Mouse (Mus musculus): Measurements from ENCODE around the gene Tcf15. TPM values are rescaled to one million over a fixed set of nuclear protein-coding genes. Genes with fewer than 3 reads are reported as not detected.
A peak's percentile ranks its signal among the peaks of the same experiment; 100 is the strongest.

Gene Tcf15
- polyA plus RNA-seq, 1 experiment from 2014 or later: 5.5 TPM

DNA sequence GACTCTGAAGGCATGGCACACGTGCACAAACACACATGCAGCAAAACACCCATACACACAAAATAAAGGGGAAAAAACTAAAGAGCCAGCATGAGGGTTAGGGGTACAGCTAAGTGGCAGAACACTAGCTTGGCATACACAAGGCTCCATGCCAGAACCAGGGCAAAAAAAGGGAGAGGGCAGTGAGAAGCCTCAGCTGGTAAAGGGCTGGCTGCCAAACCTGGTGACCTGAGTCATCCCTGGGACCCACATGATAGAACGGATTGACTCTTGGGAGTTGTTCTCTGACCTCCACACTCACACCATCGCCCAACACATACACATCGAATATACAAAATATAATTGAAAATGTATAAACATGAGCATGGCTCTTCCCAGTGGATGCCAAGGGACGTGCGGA is 33.3 kb downstream of the Tcf15 start:
- Histone ChIP-seq H3K4me1 (peaks cover 8% of the 10 kb centered on the region; the same call in 1 of the 2 replicates), H3K4me2 (replicated peaks) (no peak overlapping the region), H3K36me3 (no peaks in the 10 kb centered on the region), H3K27me3 (peaks cover 4% of the 10 kb centered on the region; the same call in 1 of the 2 replicates), H3K27ac (replicated peaks) (no peak overlapping the region), H3K9ac (no peak overlapping the region), H3K4me3 (replicated peaks) (no peak overlapping the region), H3K9me3 (replicated peaks) (no peaks in the 10 kb centered on the region)
- ATAC-seq (ENCODE audit: insufficient number of reproducible peaks, low FRiP score, low TSS enrichment, low read depth): no peak
- 86% methylated on average over 6 of the region's 6 CpGs for WGBS

DNA sequence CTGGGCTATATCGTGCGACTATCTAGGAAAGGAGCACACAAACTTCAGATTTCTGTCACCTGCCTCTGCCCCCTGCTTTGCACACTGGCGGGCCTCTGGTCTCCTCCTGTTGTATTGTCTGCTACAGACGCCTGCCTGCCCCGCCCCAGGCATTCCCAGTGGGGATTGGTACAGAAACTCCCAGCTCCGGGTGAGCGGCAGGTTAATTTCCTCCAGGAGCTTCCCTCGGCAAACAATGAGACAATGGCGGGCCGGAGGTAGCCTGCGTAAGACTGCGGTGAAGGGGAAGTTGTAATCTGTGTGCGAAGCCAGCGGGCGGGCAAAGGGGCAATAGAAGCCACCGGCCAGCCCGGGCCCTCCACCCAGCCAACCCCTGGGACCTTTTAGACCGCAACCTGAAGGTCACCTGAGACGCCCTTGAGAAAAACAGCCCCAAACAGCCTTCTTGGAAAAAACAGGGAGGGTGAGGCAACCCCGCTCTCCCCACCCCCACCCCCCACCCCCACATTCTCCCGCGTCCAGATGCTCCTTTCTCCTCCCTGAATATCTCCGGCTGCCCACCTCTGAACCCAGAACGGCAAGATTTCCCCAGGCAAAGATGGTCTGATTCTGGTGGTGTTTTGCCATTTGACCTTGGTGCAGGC is 33.9 kb downstream of the Tcf15 start:
- Histone ChIP-seq H3K27ac (replicated peaks) (no peak overlapping the region), H3K36me3 (no peaks in the 10 kb centered on the region), H3K9ac (no peak overlapping the region), H3K4me1 (peaks cover 8% of the 10 kb centered on the region; the same call in 1 of the 2 replicates), H3K9me3 (replicated peaks) (no peaks in the 10 kb centered on the region), H3K4me3 (replicated peaks) (0 out of 2 replicates have a peak overlapping the region, but pooled peaks have one; percentile 10), H3K27me3 (peaks cover 4% of the 10 kb centered on the region; the same call in 1 of the 2 replicates), H3K4me2 (replicated peaks) (peak overlapping the region; percentile 35)
- WGBS: 10% methylated on average over 24 of the region's 24 CpGs
- 0 out of 2 replicates have a peak, but pooled peaks have one; percentile 31 for ATAC-seq (ENCODE audit: insufficient number of reproducible peaks, low FRiP score, low TSS enrichment, low read depth)

DNA sequence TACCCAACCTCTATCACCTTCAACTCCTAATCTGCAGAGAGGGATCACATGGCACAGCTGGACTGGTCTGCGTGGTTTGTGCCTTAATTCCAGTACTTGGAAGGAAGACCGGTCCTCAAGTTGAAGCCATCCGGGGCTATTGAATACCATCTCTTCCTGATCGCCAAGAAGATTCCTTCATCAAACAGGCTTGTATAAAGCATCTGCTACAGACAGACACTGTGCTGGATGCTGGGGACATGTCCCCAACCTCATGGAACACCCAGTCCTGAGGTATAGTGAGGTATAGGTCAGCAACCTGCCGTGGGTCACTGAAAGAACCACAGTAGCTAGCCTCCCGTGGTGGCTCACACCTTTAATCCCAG is 34.4 kb downstream of the Tcf15 start:
- whole genome bisulfite sequencing: 74% methylated on average over 6 of the region's 6 CpGs
- Histone ChIP-seq H3K27me3 (peaks cover 4% of the 10 kb centered on the region; the same call in 1 of the 2 replicates), H3K36me3 (no peaks in the 10 kb centered on the region), H3K27ac (replicated peaks) (no peak overlapping the region), H3K9ac (no peak overlapping the region), H3K4me3 (replicated peaks) (no peak overlapping the region), H3K4me1 (peaks cover 8% of the 10 kb centered on the region; the same call in 1 of the 2 replicates), H3K4me2 (replicated peaks) (no peak overlapping the region), H3K9me3 (replicated peaks) (no peaks in the 10 kb centered on the region)
- no peak for ATAC-seq (ENCODE audit: insufficient number of reproducible peaks, low FRiP score, low TSS enrichment, low read depth)

DNA sequence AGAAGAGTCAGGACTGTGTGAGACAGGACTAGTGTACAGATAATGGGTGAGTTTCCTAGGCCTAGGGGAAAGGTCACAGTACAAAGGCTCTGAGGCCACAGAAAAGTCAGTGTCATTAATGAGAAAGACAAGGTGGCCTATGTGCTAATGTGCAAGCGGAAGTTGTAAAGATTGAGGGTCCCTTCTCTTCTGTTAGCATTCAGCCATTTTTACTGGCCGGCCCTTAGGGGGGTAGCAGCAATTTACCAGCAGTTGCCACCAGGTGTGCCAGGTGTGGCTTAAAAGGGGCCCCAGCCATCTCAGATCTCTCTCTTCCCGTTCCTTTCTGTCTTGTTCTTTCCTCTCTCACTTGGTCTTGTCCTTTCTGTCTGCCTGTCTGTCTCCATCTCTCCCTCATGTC is 35.0 kb downstream of the Tcf15 start:
- H3K9ac ChIP-seq: no peak overlapping the region
- peaks cover 8% of the 10 kb centered on the region; the same call in 1 of the 2 replicates for H3K4me1 ChIP-seq
- H3K4me3 ChIP-seq (replicated peaks): no peak overlapping the region
- WGBS: 82% methylated on average over 3 of the region's 3 CpGs
- H3K27me3 ChIP-seq: peaks cover 4% of the 10 kb centered on the region; the same call in 1 of the 2 replicates
- no peaks in the 10 kb centered on the region for H3K36me3 ChIP-seq
- no peak overlapping the region for H3K27ac ChIP-seq (replicated peaks)
- H3K4me2 ChIP-seq (replicated peaks): no peak overlapping the region
- ATAC-seq (ENCODE audit: insufficient number of reproducible peaks, low FRiP score, low TSS enrichment, low read depth): no peak
- no peaks in the 10 kb centered on the region for H3K9me3 ChIP-seq (replicated peaks)

DNA sequence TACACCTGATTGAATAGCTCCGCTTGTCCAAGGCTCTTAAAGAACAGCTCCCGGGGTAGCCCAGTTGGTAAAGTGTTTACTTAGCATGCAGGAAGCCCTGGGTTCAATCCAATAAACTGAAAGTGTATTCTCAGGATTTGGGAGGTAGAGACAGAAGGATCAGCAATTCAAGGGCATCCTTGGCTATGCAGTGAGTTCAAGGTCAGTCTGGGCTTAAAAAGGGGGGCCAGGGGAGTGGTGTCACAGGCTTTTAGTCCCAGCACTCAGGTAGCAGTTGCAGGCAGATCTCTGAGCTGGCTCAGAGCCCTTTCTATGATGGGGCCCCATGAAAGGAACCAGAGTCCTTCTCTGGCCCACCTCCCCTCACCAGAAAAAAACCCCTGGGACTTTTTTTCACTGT is 35.9 kb downstream of the Tcf15 start:
- H3K4me1 ChIP-seq: peaks cover 8% of the 10 kb centered on the region; the same call in 1 of the 2 replicates

DNA sequence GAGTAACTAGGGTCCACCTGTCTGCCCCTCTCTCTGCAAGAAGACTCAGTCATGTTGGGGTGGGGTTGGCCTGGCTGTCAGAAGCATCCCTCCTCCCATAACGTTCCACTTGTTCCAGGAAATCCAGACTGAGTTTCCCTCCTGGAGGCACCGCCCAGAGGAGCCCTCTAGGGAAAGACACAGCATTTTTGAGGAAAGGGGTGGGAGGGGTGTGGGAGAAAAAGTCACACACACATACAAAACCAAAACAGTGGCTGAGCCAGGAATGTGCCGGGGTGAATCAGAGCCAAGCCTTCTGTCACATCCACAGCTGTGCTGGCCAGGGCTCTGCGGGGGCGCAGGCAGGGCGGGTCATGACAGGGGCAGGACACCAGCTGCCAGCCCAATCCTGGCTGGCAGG is 37.0 kb downstream of the Tcf15 start:
- H3K4me2 ChIP-seq (replicated peaks): no peak overlapping the region
- no peaks in the 10 kb centered on the region for H3K36me3 ChIP-seq
- peaks cover 4% of the 10 kb centered on the region; the same call in 1 of the 2 replicates for H3K27me3 ChIP-seq
- no peak overlapping the region for H3K9ac ChIP-seq
- H3K4me3 ChIP-seq (replicated peaks): no peak overlapping the region
- no peaks in the 10 kb centered on the region for H3K9me3 ChIP-seq (replicated peaks)
- H3K27ac ChIP-seq (replicated peaks): no peak overlapping the region
- ATAC-seq (ENCODE audit: insufficient number of reproducible peaks, low FRiP score, low TSS enrichment, low read depth): peak; percentile 41; the same call in 1 of the 2 replicates
- H3K4me1 ChIP-seq: peaks cover 8% of the 10 kb centered on the region; the same call in 1 of the 2 replicates
- WGBS: 50% methylated on average over 6 of the region's 6 CpGs

More for the DNA sequence above, 35.9 kb downstream of the Tcf15 start:
- 77% methylated on average over 2 of the region's 2 CpGs for WGBS
- Histone ChIP-seq H3K4me3 (replicated peaks) (no peak overlapping the region), H3K9me3 (replicated peaks) (no peaks in the 10 kb centered on the region), H3K27ac (replicated peaks) (no peak overlapping the region), H3K9ac (no peak overlapping the region), H3K27me3 (peaks cover 4% of the 10 kb centered on the region; the same call in 1 of the 2 replicates), H3K4me2 (replicated peaks) (no peak overlapping the region), H3K36me3 (no peaks in the 10 kb centered on the region)
- ATAC-seq (ENCODE audit: insufficient number of reproducible peaks, low FRiP score, low TSS enrichment, low read depth): no peak

DNA sequence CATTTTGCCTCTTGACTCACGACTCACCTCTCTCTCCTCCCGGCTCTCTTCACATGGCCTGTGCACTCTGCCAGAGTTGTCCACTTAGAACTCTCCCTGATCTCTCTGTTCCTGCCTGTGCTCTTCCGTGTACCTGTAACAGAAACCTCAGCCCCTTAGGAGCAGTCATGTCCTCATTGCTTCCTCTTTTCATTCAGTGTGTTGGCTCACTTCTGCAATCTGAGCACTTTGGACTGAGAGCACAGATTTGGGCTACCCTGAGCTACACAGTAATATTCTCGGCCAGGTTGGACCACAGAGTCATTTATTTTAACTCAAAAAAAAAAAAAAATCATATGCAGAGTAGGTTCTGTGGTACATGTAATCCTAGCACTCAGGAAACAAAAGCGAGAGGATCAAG is 43.8 kb downstream of the Tcf15 start:
- no peaks in the 10 kb centered on the region for H3K27me3 ChIP-seq
- 76% methylated on average over 5 of the region's 5 CpGs for WGBS
- no peak overlapping the region for H3K27ac ChIP-seq (replicated peaks)
- H3K9ac ChIP-seq: no peak overlapping the region
- H3K36me3 ChIP-seq: no peaks in the 10 kb centered on the region
- no peaks in the 10 kb centered on the region for H3K9me3 ChIP-seq (replicated peaks)
- H3K4me1 ChIP-seq: no peaks in the 10 kb centered on the region
- H3K4me3 ChIP-seq (replicated peaks): no peak overlapping the region
- no peak overlapping the region for H3K4me2 ChIP-seq (replicated peaks)
- no peak for ATAC-seq (ENCODE audit: insufficient number of reproducible peaks, low FRiP score, low TSS enrichment, low read depth)

DNA sequence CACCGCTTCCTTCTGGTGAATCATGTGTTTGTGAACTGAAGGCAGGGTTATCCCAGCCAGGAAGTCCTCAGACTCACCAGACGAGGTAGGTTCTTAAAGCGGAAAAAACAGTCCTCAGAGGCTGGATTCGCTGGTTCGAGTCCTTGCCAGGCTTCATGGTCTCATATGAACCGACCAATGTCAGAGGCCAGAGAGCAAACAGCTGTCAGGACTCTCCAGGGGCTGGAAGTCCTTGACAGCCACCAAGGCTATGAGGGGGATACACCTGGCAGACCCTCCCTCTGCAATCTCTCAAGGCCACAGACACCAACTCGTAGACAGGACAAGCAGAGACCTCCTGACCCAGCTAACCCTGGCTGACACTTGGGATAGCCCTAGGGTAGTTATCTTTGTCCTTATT is 45.9 kb downstream of the Tcf15 start:
- ATAC-seq (ENCODE audit: insufficient number of reproducible peaks, low FRiP score, low TSS enrichment, low read depth): no peak
- no peak overlapping the region for H3K27ac ChIP-seq (replicated peaks)

DNA sequence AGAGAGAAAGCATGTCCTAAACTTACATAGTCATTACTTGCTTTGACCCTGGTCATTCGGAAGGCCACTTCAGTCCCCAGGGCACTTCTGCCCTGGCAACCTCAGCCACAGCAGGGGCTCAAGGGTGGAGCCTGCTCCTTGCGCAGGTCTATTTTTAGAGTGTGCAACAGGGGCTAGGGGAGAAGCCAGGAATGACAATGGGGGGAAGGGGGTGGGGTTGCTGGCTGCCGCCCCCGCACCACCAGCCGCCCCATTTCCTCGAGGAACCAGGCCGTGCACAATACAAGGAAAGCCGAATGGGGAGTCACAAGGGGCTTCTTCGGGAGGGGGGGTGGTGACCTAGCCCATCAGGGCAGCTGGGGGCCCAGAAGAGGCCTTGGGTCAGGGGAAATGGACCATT is 46.3 kb downstream of the Tcf15 start:
- Histone ChIP-seq H3K9ac (no peak overlapping the region), H3K27me3 (no peaks in the 10 kb centered on the region), H3K4me1 (no peaks in the 10 kb centered on the region), H3K4me2 (replicated peaks) (no peak overlapping the region), H3K9me3 (replicated peaks) (no peaks in the 10 kb centered on the region), H3K27ac (replicated peaks) (no peak overlapping the region), H3K4me3 (replicated peaks) (no peak overlapping the region), H3K36me3 (no peaks in the 10 kb centered on the region)
- WGBS: 20% methylated on average over 9 of the region's 9 CpGs
- ATAC-seq (ENCODE audit: insufficient number of reproducible peaks, low FRiP score, low TSS enrichment, low read depth): no peak

More for the DNA sequence above, 45.9 kb downstream of the Tcf15 start:
- H3K9me3 ChIP-seq (replicated peaks): no peaks in the 10 kb centered on the region
- H3K36me3 ChIP-seq: no peaks in the 10 kb centered on the region
- no peaks in the 10 kb centered on the region for H3K27me3 ChIP-seq
- no peak overlapping the region for H3K4me3 ChIP-seq (replicated peaks)
- no peak overlapping the region for H3K9ac ChIP-seq
- WGBS: 45% methylated on average over 7 of the region's 7 CpGs
- H3K4me1 ChIP-seq: no peaks in the 10 kb centered on the region
- H3K4me2 ChIP-seq (replicated peaks): no peak overlapping the region

DNA sequence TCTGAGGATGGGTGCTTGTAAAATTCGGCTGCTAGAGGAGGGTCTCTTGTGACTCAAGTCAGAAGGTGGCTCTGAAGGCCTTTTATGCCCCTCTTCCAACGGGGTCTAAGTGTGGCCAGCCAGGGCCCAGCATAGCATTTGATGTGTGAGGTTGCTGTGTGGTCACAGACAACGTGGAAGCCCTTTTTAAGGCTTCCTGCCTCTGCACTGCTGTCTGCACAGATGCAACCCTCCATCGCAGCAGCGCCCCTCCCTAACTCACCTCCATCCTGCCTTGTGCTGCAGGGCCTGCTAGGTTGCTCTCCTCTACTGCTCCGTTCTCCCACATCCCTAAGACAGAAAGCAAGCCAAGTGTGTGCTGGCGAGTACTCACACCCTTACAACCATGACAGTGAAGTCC is 46.8 kb downstream of the Tcf15 start:
- Histone ChIP-seq H3K9me3 (replicated peaks) (no peaks in the 10 kb centered on the region), H3K4me3 (replicated peaks) (no peak overlapping the region), H3K36me3 (no peaks in the 10 kb centered on the region), H3K9ac (no peak overlapping the region), H3K27ac (replicated peaks) (no peak overlapping the region), H3K4me2 (replicated peaks) (no peak overlapping the region), H3K4me1 (no peaks in the 10 kb centered on the region), H3K27me3 (no peaks in the 10 kb centered on the region)
- ATAC-seq (ENCODE audit: insufficient number of reproducible peaks, low FRiP score, low TSS enrichment, low read depth): no peak
- 61% methylated on average over 7 of the region's 7 CpGs for WGBS

DNA sequence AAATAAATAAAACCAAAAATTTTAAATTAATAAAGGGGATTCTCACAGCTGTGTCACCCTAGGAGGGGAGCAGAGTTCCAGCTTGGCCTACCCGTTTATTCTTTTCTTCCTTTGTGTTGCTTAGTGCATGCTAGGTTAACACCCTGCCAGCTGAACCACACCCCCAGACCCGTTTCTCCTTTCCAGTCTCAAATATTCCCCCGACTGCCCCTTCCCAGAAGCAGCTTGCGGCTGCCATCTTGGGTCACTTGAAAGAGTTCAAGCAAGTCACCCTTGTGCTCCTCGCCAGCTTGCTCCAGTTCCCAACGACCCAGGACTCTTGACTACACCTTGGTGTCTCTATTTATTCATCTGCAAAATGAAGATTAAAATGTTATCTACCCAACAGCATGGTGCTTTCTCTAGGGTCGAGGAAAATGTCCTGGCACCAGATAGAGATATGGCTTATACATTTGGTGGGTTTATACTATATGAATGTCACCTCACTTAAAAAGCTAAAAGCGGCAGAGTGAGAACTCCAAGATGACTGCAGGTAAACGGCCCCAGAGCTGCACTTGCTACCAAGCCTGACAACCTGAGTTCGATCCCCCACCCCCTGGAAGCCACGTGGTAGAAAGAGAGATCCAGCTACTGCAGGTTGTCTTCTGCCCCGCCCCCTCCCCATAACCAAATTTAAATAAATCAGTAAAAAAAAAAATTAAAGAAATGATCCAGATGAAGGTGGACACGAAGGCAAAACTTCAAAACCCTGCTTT is 49.4 kb downstream of the Tcf15 start:
- WGBS: 69% methylated on average over 13 of the region's 13 CpGs
- Histone ChIP-seq H3K27ac (replicated peaks) (no peak overlapping the region), H3K4me2 (replicated peaks) (no peak overlapping the region), H3K36me3 (no peaks in the 10 kb centered on the region), H3K4me1 (no peaks in the 10 kb centered on the region), H3K9me3 (replicated peaks) (no peaks in the 10 kb centered on the region), H3K9ac (no peak overlapping the region), H3K4me3 (replicated peaks) (no peak overlapping the region), H3K27me3 (no peaks in the 10 kb centered on the region)
- no peak for ATAC-seq (ENCODE audit: insufficient number of reproducible peaks, low FRiP score, low TSS enrichment, low read depth)

All from embryonic facial prominence, embryonic 15.5 days (tissue).